Mouse (Mus musculus) left cerebral cortex, postnatal 4 days (tissue): ENCODE results near the gene Aire. TPM values are rescaled to one million over a fixed set of nuclear protein-coding genes. Genes with fewer than 3 reads are reported as not detected.

ENCODE experiments used
- DNase-seq: peaks from one replicate; pipeline ENCODE4 v3.0.0-alpha.2; 2022
- intact Hi-C: fragments of 180-260 bp; cut with DNase I; formaldehyde crosslinking; loops from one replicate; pipeline ENCODE4 v1.15.1; 2025
- total RNA-seq, 2 experiments: library from RNA; stranded (reverse); gene quantifications; 2 replicates each; pipeline ENCODE4 v1.2.3; 2021

The Aire gene
- under 1 TPM; 0.44 TPM for total RNA-seq

DNA sequence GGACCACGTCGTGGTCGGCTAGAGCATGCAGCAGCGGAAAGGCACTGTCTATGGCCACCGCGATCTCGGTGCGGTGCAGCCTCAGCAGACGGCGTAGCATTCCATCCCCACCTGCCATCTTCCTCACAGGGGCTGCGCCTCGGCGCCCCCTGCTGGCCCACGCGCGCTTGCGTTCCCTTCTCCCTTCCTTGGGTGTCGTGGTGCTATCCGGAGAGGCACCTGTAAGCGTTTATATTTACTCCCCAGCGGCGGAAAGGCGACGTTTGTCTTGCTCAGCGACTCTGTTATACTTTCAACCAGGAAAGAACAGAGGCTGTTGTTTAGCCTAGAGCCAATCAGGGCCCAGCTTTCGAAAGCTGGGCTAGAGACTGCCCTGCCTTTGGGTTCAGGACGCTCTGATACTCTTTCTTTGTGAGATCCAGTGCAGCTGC is at the start of gene Aire:
TSS of gene Aire (minus strand) at position 205 of the 431 bp plus-strand sequence.
- DNase-seq, result peak; percentile 58
- intact Hi-C loops, result no loop called here

DNA sequence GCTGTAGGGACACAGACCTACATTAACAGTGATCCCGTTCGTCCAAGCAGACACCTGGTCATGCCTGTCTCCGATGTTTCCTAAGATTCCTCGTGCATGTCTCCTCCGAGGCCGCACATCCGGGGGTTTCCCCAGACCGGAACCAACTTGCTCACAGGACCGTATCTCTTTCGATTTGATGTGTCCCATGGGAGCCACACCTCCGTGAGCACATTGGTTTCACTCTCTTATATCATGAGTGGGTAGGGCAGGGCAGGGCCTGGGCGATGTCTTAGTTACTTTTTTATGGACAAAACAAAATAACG is 49.3 kb upstream of the Aire start:
- intact Hi-C loops, result no loop called here
- no peak for DNase-seq

DNA sequence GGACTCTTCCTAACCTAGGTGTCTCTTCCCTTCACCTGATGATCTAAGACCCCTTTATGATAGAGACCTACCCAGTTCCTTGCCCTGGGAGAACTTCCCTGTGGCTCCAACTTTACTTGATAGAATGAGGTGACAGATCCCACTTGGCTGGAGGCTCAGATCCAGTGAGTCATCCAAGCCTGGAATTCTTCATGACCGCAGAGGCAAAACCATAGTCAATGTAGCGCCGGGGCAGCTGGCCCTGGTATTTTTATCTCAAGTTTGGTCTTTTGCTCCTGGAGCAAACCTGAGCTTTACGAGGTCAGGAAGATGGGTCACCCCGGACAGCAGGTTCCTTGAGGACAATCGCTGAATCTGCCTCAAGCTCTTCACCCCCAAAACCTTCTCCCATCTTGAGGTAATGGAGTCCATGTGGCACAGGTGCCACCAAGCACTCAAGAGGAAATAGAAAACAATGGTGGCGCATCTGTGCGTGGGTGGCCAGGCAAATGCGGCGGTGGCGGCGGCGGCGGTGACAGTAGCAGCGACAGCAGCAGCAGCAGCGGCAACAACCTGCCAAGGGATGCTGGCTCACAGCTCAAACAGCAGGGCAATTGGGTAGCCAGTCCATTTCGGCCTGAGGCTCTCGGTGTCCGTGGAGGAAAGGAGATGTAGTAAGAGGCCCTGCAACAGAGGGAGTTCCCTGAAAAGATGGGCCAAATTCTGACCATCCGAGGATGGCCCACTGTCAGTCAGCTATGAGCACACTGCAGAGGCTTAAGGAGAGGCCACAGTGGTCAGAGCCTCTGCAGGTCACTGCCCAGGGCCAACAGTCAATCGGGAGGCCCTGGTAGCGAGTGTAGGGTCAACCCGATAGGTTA is 48.7 kb upstream of the Aire start:
- no peak for DNase-seq
- intact Hi-C loops, result no loop called here

GRCm38 (mm10) chr10:78090706-78091491 is 47.5 kb upstream of the Aire start:
- no peak for DNase-seq
- intact Hi-C loops, result no loop called here

DNA sequence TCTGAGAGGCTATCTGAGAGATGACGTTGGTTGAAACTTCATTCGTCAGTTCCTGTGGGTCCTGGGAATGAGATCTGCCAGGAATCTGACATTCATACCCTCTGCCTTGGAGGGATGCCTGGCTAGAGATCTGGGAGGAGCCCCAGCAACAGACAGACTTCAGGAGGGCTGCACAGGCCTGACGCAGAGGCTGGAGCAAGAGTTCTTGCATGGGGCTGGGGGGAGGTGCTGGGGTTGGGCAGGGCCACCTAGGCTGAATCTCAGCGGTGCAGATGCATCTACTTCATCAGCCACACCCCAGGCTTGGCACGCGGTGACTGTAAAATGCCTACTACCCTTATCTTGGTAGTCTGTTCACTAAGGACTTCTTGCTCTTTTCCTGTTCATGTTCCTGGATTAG is 46.8 kb upstream of the Aire start:
- peak; percentile 13 for DNase-seq
- intact Hi-C loops, result no loop called here

GRCm38 (mm10) chr10:78087101-78087511 is 43.7 kb upstream of the Aire start:
- DNase-seq, result no peak

DNA sequence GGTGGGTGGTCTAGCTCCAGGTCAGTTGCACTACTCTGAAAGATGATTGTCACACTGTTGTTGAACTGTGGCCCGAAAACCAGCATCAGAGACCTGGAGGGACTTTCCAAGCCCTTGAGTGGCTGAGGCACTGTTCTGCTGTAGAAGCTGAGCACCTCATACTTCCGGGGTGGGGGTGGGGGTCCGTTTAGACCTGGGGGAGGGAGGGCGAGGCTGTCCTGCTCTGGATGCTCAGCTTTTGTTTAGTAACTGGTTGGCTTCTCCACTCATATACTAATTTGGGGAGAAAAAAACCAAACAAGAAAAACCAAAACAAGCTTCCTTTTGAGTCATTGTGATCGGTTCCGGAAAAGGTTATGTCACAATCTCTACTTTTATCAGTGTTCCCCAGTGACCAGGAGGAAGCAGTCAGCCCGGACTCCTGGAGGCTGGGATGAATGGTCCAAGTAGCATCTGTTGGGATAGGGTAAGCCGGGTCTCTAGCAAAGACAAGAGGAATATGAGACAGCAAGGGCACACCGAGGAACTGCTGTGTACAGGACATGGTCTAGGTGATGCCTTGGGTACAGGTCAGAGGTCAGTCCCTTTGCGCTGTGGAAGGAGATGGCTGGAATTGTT is 43.1 kb upstream of the Aire start:
- DNase-seq, result no peak
- intact Hi-C loops, result no loop called here

More at GRCm38 (mm10) chr10:78087101-78087511, 43.7 kb upstream of the Aire start:
- intact Hi-C loops, result no loop called here

DNA sequence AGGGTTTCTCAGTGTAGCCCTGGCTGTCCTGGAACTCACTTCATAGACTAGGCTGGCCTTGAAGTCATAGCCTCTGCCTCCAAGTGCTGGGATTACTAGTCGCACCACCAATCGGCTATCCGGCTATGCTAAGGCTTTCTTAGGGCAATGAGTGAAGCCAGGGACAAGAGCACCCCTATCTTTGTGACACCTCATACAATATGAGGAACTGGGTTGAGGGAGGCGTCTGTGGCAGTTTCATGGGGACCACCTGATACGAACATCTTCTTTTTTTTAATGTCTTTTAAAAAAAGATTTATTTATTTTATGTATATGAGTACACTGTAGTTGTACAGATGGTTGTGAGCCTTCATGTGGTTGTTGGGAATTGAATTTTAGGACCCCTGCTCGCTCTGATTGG is 42.3 kb upstream of the Aire start:
- intact Hi-C loops, result no loop called here
- no peak for DNase-seq

- DNase-seq, result no peak
- intact Hi-C loops, result no loop called here
Measured at GRCm38 (mm10) chr10:78084073-78084472, 40.7 kb upstream of the Aire start.

- intact Hi-C loops, result no loop called here
Measured at GRCm38 (mm10) chr10:78079955-78080591, 36.7 kb upstream of the Aire start.

DNA sequence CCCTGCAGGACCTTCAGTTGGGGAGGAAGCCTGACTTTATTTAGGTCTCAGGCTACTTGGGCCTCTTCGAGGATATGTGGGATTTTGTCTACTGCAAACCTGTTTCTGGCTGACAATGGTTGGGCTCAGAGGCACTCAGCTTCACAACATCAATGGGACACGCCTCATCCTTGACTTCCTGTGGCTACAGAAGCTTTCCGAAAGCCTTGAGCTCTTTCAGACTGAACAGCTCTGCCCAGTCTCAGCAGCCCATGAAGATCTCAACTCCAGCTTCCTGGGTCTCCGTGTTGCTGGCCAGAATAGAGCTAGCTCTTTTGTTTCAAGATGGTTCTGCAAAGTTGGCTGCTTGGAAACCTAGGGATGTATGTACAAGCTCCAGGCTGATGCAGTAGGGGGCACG is 34.9 kb upstream of the Aire start:
- intact Hi-C loops, result no loop called here
- DNase-seq, result no peak

More at GRCm38 (mm10) chr10:78079955-78080591, 36.7 kb upstream of the Aire start:
- no peak for DNase-seq

DNA sequence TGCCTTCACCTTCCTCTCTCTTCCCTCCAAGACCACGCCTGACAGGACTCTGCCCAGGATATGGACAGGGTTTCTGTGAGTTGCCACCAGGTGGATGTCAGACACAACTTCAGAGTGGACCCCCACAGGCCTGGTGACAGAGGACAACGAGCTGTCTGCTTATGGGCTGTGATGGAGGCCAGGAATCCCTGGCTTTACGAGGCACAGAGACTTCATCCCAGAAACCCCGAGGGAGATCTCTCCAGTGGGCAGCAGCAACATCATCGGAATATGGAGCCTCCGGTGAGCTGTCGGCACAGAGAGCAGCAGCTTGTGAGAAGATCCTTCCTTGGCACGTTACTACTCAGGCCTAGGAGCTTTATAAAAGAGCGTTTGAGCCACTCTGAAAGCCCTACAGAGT is 34.5 kb upstream of the Aire start:
- intact Hi-C loops, result no loop called here

GRCm38 (mm10) chr10:78074977-78075376 is 31.6 kb upstream of the Aire start:
- DNase-seq, result no peak
- intact Hi-C loops, result no loop called here

More for the DNA sequence above, 34.5 kb upstream of the Aire start:
- no peak for DNase-seq

DNA sequence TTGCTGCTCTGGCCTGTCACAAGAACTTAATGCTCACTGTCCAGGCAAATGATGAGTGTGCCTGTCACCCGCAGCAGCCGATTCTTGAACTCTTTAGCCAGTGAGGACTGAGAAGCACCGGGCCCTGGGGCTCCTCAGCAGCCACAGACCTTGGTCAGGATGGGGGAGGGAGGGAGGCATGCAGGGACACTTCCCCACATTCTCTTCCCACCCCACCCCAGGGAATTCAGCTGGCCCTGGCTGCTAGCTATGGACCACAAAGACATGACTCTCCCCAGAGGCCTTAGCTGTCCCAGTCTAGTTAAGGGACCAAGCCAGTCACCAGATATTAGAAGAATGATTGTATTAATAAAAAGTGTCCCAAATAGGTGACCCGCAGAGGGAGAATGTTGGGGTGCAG is 30.7 kb upstream of the Aire start:
- no peak for DNase-seq
- intact Hi-C loops, result no loop called here

GRCm38 (mm10) chr10:78069101-78070011 is 25.9 kb upstream of the Aire start, which contains the start of gene Icosl:
Gene Icosl (plus strand): TSS chr10:78069302.
- intact Hi-C loops, result no loop called here
- DNase-seq, result peak; percentile 70

DNA sequence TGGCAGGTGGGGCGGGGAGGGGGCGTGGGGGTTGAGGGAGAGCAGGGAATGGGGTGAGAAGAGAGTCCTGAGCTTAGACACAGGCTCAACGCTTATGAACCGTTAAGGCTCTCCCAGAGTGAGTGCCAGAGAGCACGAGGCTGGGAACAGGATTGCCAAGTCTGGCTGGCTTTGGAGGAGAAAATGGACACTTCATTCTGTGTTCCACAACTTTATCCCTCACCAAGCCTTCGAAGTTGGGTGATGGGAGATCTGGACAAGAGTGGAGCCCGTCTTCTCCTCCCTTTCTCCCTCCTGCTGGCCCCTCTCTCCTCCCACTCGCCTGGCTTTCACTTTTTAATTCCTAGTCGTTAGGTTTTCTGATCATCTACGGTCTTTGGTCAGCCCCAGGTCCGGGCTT is 25.1 kb upstream of the Aire start:
- no peak for DNase-seq
- intact Hi-C loops, result no loop called here

DNA sequence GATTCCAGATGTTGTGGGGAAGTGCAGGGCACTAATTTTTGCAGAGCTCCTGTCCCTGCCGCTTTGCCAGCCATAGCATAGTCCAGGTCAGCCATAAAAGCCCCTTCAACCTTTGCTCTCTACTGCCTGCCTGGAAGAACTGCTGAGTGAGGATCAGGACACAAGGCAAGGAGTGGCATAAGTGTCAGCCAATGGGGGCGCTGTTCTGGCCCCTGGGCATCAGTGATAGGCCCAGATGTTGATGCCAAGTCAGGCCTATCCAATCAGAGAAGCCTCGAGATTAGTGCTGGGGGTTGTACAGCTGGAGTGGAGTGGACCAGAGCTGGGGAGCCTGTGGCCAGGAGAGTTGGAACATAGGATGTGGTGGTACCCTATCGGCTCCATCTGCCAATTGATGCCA is 23.8 kb upstream of the Aire start:
- intact Hi-C loops, result no loop called here

DNA sequence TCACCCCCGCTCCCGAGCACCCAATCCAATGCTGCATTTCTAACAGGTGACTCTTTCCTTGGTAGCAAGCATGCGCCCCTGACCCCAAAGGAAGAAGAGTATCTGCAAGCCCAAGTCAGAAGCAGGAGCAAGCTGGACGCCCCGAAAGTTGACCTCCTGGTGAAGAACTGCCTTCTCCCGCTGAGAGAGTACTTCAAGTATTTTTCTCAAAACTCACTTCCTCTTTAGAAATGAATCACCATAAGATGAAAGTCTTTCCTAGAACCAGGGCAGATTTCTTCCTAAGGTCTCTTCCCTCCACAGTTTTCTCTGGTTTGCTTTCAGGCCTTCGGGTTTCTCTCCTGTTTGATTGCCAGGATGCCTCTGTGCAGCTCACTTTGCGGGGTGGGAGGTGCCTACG is 19.7 kb upstream of the Aire start:
- DNase-seq, result no peak
- intact Hi-C loops, result no loop called here

More for the DNA sequence above, 23.8 kb upstream of the Aire start:
- peak; percentile 32 for DNase-seq

DNA sequence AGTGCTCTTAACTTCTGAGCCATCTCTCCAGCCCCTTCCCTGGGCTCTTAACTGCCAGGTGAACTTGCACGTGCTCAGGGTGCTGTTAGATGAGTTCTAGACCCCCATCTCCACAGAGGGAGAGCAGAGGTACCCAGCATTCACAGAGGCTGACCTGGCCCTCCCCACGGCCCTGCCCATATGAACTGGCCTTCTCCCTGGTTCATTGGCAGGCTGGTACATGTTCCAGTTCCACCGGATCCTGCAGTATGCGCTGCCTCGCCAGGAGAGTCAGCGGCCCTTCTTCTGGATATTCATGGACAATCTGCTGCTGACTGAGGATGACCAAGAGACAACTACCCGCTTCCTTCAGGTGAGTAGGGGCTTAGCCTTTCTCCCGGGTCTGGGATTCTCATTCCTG is 13.6 kb upstream of the Aire start:
- DNase-seq, result no peak
- intact Hi-C loops, result no loop called here
